Mouse (Mus musculus) erythroblast, embryonic 14.5 days (primary cell): Measurements from ENCODE around the gene Fli1.

Experiments
- GATA1 ChIP-seq: IDR thresholded peaks from 2 replicates; pipeline ENCODE4 v1.6.1; 2012; ENCODE audit warnings: low read length, inconsistent platforms, mixed read lengths
- TAL1 ChIP-seq: IDR thresholded peaks from 3 replicates; pipeline ENCODE4 v1.6.1; 2012; ENCODE audit warnings: low read length, inconsistent platforms, mixed read lengths

- TF ChIP-seq GATA1: no peak
- no peak for TF ChIP-seq TAL1
Measured at GRCm38 (mm10) chr9:32476604-32477003, 66.1 kb downstream of the Fli1 start.
